8 mouse cellular contexts compared by ENCODE assay signal in the genomic region with DNA sequence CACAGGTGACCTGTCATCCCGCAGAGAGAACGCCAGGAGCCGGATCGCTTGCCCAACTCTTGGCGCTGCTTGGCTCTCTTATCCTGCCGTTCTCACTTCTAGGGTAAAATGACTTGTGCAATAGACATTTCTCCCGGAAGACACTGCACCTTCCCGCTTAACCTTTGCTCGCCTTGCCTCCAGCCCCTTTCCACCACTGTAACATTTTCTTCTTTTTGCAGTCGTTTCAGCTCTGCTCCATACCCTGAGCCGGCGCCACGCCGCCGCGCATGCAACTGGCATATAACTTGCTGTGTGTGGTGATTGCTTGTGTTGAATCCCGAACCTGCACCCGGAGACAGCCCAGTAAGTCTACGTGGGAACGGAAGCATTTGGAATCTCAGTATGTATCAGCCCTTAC. TPM values are rescaled to one million over a fixed set of nuclear protein-coding genes. Genes with fewer than 3 reads are reported as not detected.
A peak's percentile ranks its signal among the peaks of the same experiment; 100 is the strongest.
DNase-seq lines count a peak whose midpoint lies in the region; ATAC-seq and TF ChIP-seq lines count a peak whose summit lies in the region.

No protein-coding gene starts in this region.

- peak; percentile 59 for ATAC-seq in forebrain, embryonic 15.5 days (replicated peaks)
- ATAC-seq in liver, embryonic 11.5 days (replicated peaks; ENCODE audit: low FRiP score) = peak; percentile 41
- ATAC-seq in neural tube, embryonic 12.5 days (ENCODE audit: low FRiP score, low read depth) = peak; percentile 48; the same call in 1 of the 2 replicates

- WGBS in lung, adult 2 months = under 1% methylated on average over 20 of the region's 20 CpGs
- under 1% methylated on average over 20 of the region's 20 CpGs for WGBS in bone marrow, adult 2 months
- WGBS in forebrain, embryonic 15.5 days = under 1% methylated on average over 20 of the region's 20 CpGs
- WGBS in liver, embryonic 11.5 days = under 1% methylated on average over 20 of the region's 20 CpGs
- under 1% methylated on average over 20 of the region's 20 CpGs for WGBS in neural tube, embryonic 12.5 days

- H3K9ac ChIP-seq in forebrain, embryonic 15.5 days (replicated peaks) = peak overlapping the region; percentile 62
- peak overlapping the region; percentile 80 for H3K9ac ChIP-seq in liver, embryonic 11.5 days (ENCODE audit: low read depth, low read length)
- peak overlapping the region; percentile 59 for H3K9ac ChIP-seq in neural tube, embryonic 12.5 days

- no peak for TF ChIP-seq CTCF in lung, adult 2 months (IDR thresholded peaks at IDR 0.05; ENCODE audit: insufficient read depth, low read length)
- TF ChIP-seq CTCF in bone marrow, adult 2 months (IDR thresholded peaks at IDR 0.05; ENCODE audit: control insufficient read depth, insufficient read depth, low read length) = no peak

- no peak for DNase-seq in lung, adult 2 months
- DNase-seq in lung, adult 18-20 months = no peak
- DNase-seq in liver, embryonic 11.5 days (ENCODE audit: low spot score) = no peak
- no peak for DNase-seq in adrenal gland, postnatal 14 days
- DNase-seq in gastrocnemius, postnatal 25 days = no peak

- no peaks in the 10 kb centered on the region; the same call in 1 of the 2 replicates for H3K27me3 ChIP-seq in forebrain, embryonic 15.5 days
- no peaks in the 10 kb centered on the region for H3K27me3 ChIP-seq in liver, embryonic 11.5 days (replicated peaks; ENCODE audit: control insufficient read depth, insufficient read depth, low read length)
- no peaks in the 10 kb centered on the region for H3K27me3 ChIP-seq in neural tube, embryonic 12.5 days (replicated peaks)

- H3K27ac ChIP-seq in bone marrow, adult 2 months (ENCODE audit: control insufficient read depth, insufficient read depth, low read depth, low read length, poor library complexity) = peak overlapping the region; percentile 87
- no peak overlapping the region for H3K27ac ChIP-seq in forebrain, embryonic 15.5 days (replicated peaks)
- H3K27ac ChIP-seq in liver, embryonic 11.5 days (ENCODE audit: low read depth, low read length) = peak overlapping the region; percentile 62
- no peak overlapping the region for H3K27ac ChIP-seq in neural tube, embryonic 12.5 days

- H3K4me1 ChIP-seq in lung, adult 2 months (ENCODE audit: control insufficient read depth, insufficient read depth, low read length) = peaks cover 7% of the 10 kb centered on the region; the same call in 1 of the 2 replicates
- H3K4me1 ChIP-seq in bone marrow, adult 2 months (ENCODE audit: control insufficient read depth, insufficient read depth, low read length) = peaks cover 4% of the 10 kb centered on the region; the same call in 1 of the 2 replicates
- H3K4me1 ChIP-seq in forebrain, embryonic 15.5 days = peaks cover 13% of the 10 kb centered on the region
- peaks cover 2% of the 10 kb centered on the region for H3K4me1 ChIP-seq in liver, embryonic 11.5 days (replicated peaks; ENCODE audit: control insufficient read depth, insufficient read depth, low read length)
- H3K4me1 ChIP-seq in neural tube, embryonic 12.5 days = 0 out of 2 replicates have a peak, but pooled peaks cover 6% of the 10 kb centered on the region

- no peak for TF ChIP-seq POLR2A in lung, adult 2 months (IDR thresholded peaks at IDR 0.05; ENCODE audit: borderline replicate concordance, extremely low read depth, low read depth, low read length)
- no peak for TF ChIP-seq POLR2A in bone marrow, adult 2 months (IDR thresholded peaks at IDR 0.05; ENCODE audit: borderline replicate concordance, control insufficient read depth, low read depth, low read length)

- H3K36me3 ChIP-seq in forebrain, embryonic 15.5 days = no peaks in the 10 kb centered on the region
- no peaks in the 10 kb centered on the region for H3K36me3 ChIP-seq in liver, embryonic 11.5 days (ENCODE audit: control insufficient read depth, insufficient read depth, low read length)
- no peaks in the 10 kb centered on the region for H3K36me3 ChIP-seq in neural tube, embryonic 12.5 days

- H3K4me3 ChIP-seq in lung, adult 2 months (replicated peaks; ENCODE audit: extremely low read depth, low read depth, low read length) = peak overlapping the region; percentile 85
- H3K4me3 ChIP-seq in bone marrow, adult 2 months (replicated peaks; ENCODE audit: control insufficient read depth, low read depth, low read length) = peak overlapping the region; percentile 89
- H3K4me3 ChIP-seq in forebrain, embryonic 15.5 days = peak overlapping the region; percentile 94
- H3K4me3 ChIP-seq in liver, embryonic 11.5 days (ENCODE audit: low read depth, low read length) = peak overlapping the region; percentile 89
- H3K4me3 ChIP-seq in neural tube, embryonic 12.5 days = peak overlapping the region; percentile 78

- no peaks in the 10 kb centered on the region for H3K9me3 ChIP-seq in forebrain, embryonic 15.5 days
- no peaks in the 10 kb centered on the region for H3K9me3 ChIP-seq in liver, embryonic 11.5 days (ENCODE audit: control insufficient read depth, low read length)
- no peaks in the 10 kb centered on the region for H3K9me3 ChIP-seq in neural tube, embryonic 12.5 days

- peak overlapping the region; percentile 86 for H3K4me2 ChIP-seq in forebrain, embryonic 15.5 days (replicated peaks)
- peak overlapping the region; percentile 85 for H3K4me2 ChIP-seq in liver, embryonic 11.5 days
- peak overlapping the region; percentile 95 for H3K4me2 ChIP-seq in neural tube, embryonic 12.5 days (replicated peaks)

RNA-seq across cellular contexts. Expression of a gene that starts 0.5 kb away (rescaled TPM):
- polyA plus RNA-seq in lung, adult 2 months (2012; rRNA removed) = 59.1 and 62.6 TPM in 2 replicates
- polyA plus RNA-seq in bone marrow, adult 2 months (2011; ENCODE audit: insufficient read depth, insufficient read length, low replicate concordance, missing spikeins) = 20.8 and 28.8 TPM in 2 replicates
- 10.0 and 11.4 TPM in 2 replicates for polyA plus RNA-seq in forebrain, embryonic 15.5 days (2015; fragmentation: Nextera tagmentation; extraction: Ambion mirVana)
- 17.8 and 19.0 TPM in 2 replicates for polyA plus RNA-seq in liver, embryonic 11.5 days (2014; fragmentation: Nextera tagmentation; extraction: Ambion mirVana)
- polyA plus RNA-seq in neural tube, embryonic 12.5 days (2016; fragmentation: Nextera tagmentation; extraction: Ambion mirVana) = 15.2 and 18.0 TPM in 2 replicates
- 56.4 and 56.9 TPM in 2 replicates for total RNA-seq in adrenal gland, postnatal 14 days (2021)
- total RNA-seq in gastrocnemius, postnatal 25 days (2021) = 10 to 100 TPM; 12.2 to 13.4 TPM

Comparison
In these comparisons a context has a peak if more than half of its experiments do, and no peak if none do; other contexts are left out.
1. H3K27ac ChIP-seq: peak in bone marrow, adult 2 months (single experiment) and liver, embryonic 11.5 days (single experiment); none in forebrain, embryonic 15.5 days (single experiment) and neural tube, embryonic 12.5 days (single experiment).
2. Peak in every context shown above with its lines, with median percentiles within 50 percentile points of each other: H3K4me3 ChIP-seq, ATAC-seq, H3K4me2 ChIP-seq and H3K9ac ChIP-seq.